Mouse (Mus musculus): ENCODE data around the gene Iqcj.
"Not testable (repeated sequence)": the region's sequence is repeated elsewhere in the genome, so short reads cannot be mapped to it uniquely, and the experiment has no call there.

Iqcj gene

GRCm38 (mm10) chr3:68085024-68085423 lies 193.0 kb downstream of the Iqcj start:
- no peak for DNase-seq

DNA sequence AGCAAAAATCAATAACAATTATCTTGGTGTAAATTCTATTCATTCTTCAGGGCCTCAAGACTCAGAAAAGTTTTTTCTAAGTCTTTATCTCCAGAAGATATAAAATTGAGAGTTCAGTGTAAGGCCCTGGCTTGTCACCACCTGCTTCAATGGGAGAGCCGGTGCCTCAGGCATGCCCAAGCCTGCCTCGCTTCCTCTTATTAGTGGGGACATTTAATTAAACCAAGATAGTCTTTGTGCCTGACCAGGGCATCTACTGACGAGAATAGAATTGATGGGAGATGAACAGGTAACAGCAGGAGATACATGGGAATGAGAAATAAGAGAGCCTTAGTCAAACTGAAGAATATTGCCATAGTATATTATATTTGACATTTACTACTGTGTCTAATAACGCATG lies 200.1 kb downstream of the Iqcj start:
- no peak for DNase-seq

GRCm38 (mm10) chr3:68096724-68097431 lies 204.9 kb downstream of the Iqcj start:
- no peak for DNase-seq

DNA sequence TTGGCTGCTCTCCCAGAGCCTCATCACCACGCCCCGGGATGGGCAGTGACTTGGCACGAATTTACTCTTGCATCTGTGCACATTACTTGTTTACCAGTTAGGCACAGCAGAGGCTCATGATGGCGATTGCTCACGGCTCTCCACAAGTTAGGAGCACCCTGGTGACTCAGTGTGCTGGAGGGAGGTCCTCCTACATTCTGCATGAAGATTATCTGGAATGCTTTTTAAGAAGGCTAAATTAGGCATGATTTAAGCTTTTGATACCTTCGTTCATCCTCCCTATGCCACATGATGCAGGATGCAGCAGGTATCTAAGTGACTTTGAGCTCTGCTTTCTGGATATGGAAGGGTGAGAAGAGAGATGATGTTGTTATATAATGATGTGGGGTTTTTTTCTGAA lies 207.5 kb downstream of the Iqcj start:
- DNase-seq = not testable (repeated sequence)

GRCm38 (mm10) chr3:68101343-68101742 lies 209.3 kb downstream of the Iqcj start:
- DNase-seq = no peak

- no peak for DNase-seq
Observed at GRCm38 (mm10) chr3:68105081-68105685, 213.2 kb downstream of the Iqcj start.

Data from lung, postnatal 10 days (tissue).